Mouse (Mus musculus): ENCODE results near the gene Tcp11l2. TPM values are rescaled to one million over a fixed set of nuclear protein-coding genes. Genes with fewer than 3 reads are reported as not detected.

Gene Tcp11l2
- polyA plus RNA-seq, 1 experiment: 139 TPM

GRCm38 (mm10) chr10:84542802-84543658, 33.4 kb upstream of the Tcp11l2 start:
- no peak for DNase-seq
- TF ChIP-seq POLR2A (IDR thresholded peaks at IDR 0.05; ENCODE audit: control insufficient read depth, extremely low read depth, insufficient read depth, low read length, poor library complexity) (no peak), CTCF (IDR thresholded peaks at IDR 0.05; ENCODE audit: borderline replicate concordance, control insufficient read depth, extremely low read depth, insufficient read depth, low read length, poor library complexity) (no peak)
- 68% methylated on average over 11 of the region's 11 CpGs for WGBS

GRCm38 (mm10) chr10:84544841-84545610, 31.4 kb upstream of the Tcp11l2 start:
- no peak overlapping the region for H3K4me3 ChIP-seq (ENCODE audit: control insufficient read depth, insufficient read depth, low read length)
- H3K27ac ChIP-seq (ENCODE audit: control insufficient read depth, insufficient read depth, low read length): no peak overlapping the region
- H3K36me3 ChIP-seq (ENCODE audit: control insufficient read depth, insufficient read depth, low read length): no peaks in the 10 kb centered on the region
- peaks cover 9% of the 10 kb centered on the region for H3K4me1 ChIP-seq (replicated peaks; ENCODE audit: control insufficient read depth, insufficient read depth, low read length)
- DNase-seq: no peak
- WGBS: 76% methylated on average over 7 of the region's 7 CpGs
- H3K27me3 ChIP-seq (ENCODE audit: control insufficient read depth, insufficient read depth, low read length): no peaks in the 10 kb centered on the region
- TF ChIP-seq CTCF (IDR thresholded peaks at IDR 0.05; ENCODE audit: borderline replicate concordance, control insufficient read depth, extremely low read depth, insufficient read depth, low read length, poor library complexity) (no peak), POLR2A (IDR thresholded peaks at IDR 0.05; ENCODE audit: control insufficient read depth, extremely low read depth, insufficient read depth, low read length, poor library complexity) (no peak)

More at GRCm38 (mm10) chr10:84542802-84543658, 33.4 kb upstream of the Tcp11l2 start:
- Histone ChIP-seq H3K4me1 (replicated peaks; ENCODE audit: control insufficient read depth, insufficient read depth, low read length) (no peaks in the 10 kb centered on the region), H3K36me3 (ENCODE audit: control insufficient read depth, insufficient read depth, low read length) (no peaks in the 10 kb centered on the region), H3K27ac (ENCODE audit: control insufficient read depth, insufficient read depth, low read length) (no peak overlapping the region), H3K4me3 (ENCODE audit: control insufficient read depth, insufficient read depth, low read length) (no peak overlapping the region), H3K27me3 (ENCODE audit: control insufficient read depth, insufficient read depth, low read length) (no peaks in the 10 kb centered on the region)

- Histone ChIP-seq H3K4me1 (replicated peaks; ENCODE audit: control insufficient read depth, insufficient read depth, low read length) (peaks cover 10% of the 10 kb centered on the region), H3K27ac (ENCODE audit: control insufficient read depth, insufficient read depth, low read length) (no peak overlapping the region), H3K4me3 (ENCODE audit: control insufficient read depth, insufficient read depth, low read length) (no peak overlapping the region), H3K27me3 (ENCODE audit: control insufficient read depth, insufficient read depth, low read length) (no peaks in the 10 kb centered on the region), H3K36me3 (ENCODE audit: control insufficient read depth, insufficient read depth, low read length) (no peaks in the 10 kb centered on the region)
- no peak for DNase-seq
- TF ChIP-seq CTCF (IDR thresholded peaks at IDR 0.05; ENCODE audit: borderline replicate concordance, control insufficient read depth, extremely low read depth, insufficient read depth, low read length, poor library complexity) (no peak), POLR2A (IDR thresholded peaks at IDR 0.05; ENCODE audit: control insufficient read depth, extremely low read depth, insufficient read depth, low read length, poor library complexity) (no peak)
- WGBS: 41% methylated on average over 17 of the region's 17 CpGs
Measured at GRCm38 (mm10) chr10:84549146-84549919, 27.1 kb upstream of the Tcp11l2 start.

- WGBS: 5% methylated on average over 10 of the region's 10 CpGs
Measured at GRCm38 (mm10) chr10:84549920-84550293, 26.5 kb upstream of the Tcp11l2 start.

GRCm38 (mm10) chr10:84551846-84552245, 24.6 kb upstream of the Tcp11l2 start:
- H3K4me3 ChIP-seq (ENCODE audit: control insufficient read depth, insufficient read depth, low read length): no peak overlapping the region
- DNase-seq: no peak
- no peak for TF ChIP-seq POLR2A (IDR thresholded peaks at IDR 0.05; ENCODE audit: control insufficient read depth, extremely low read depth, insufficient read depth, low read length, poor library complexity)
- TF ChIP-seq CTCF (IDR thresholded peaks at IDR 0.05; ENCODE audit: borderline replicate concordance, control insufficient read depth, extremely low read depth, insufficient read depth, low read length, poor library complexity): no peak
- H3K4me1 ChIP-seq (replicated peaks; ENCODE audit: control insufficient read depth, insufficient read depth, low read length): peaks cover 10% of the 10 kb centered on the region
- no peaks in the 10 kb centered on the region for H3K27me3 ChIP-seq (ENCODE audit: control insufficient read depth, insufficient read depth, low read length)
- no peaks in the 10 kb centered on the region for H3K36me3 ChIP-seq (ENCODE audit: control insufficient read depth, insufficient read depth, low read length)
- WGBS: 96% methylated on average over 3 of the region's 3 CpGs
- H3K27ac ChIP-seq (ENCODE audit: control insufficient read depth, insufficient read depth, low read length): no peak overlapping the region

More at GRCm38 (mm10) chr10:84549920-84550293, 26.5 kb upstream of the Tcp11l2 start:
- Histone ChIP-seq H3K27ac (ENCODE audit: control insufficient read depth, insufficient read depth, low read length) (no peak overlapping the region), H3K27me3 (ENCODE audit: control insufficient read depth, insufficient read depth, low read length) (no peaks in the 10 kb centered on the region), H3K4me3 (ENCODE audit: control insufficient read depth, insufficient read depth, low read length) (no peak overlapping the region), H3K36me3 (ENCODE audit: control insufficient read depth, insufficient read depth, low read length) (no peaks in the 10 kb centered on the region), H3K4me1 (replicated peaks; ENCODE audit: control insufficient read depth, insufficient read depth, low read length) (peaks cover 10% of the 10 kb centered on the region)
- DNase-seq: no peak
- TF ChIP-seq CTCF (IDR thresholded peaks at IDR 0.05; ENCODE audit: borderline replicate concordance, control insufficient read depth, extremely low read depth, insufficient read depth, low read length, poor library complexity): no peak
- no peak for TF ChIP-seq POLR2A (IDR thresholded peaks at IDR 0.05; ENCODE audit: control insufficient read depth, extremely low read depth, insufficient read depth, low read length, poor library complexity)

GRCm38 (mm10) chr10:84552477-84552876, 23.9 kb upstream of the Tcp11l2 start:
- peaks cover 10% of the 10 kb centered on the region for H3K4me1 ChIP-seq (replicated peaks; ENCODE audit: control insufficient read depth, insufficient read depth, low read length)
- H3K4me3 ChIP-seq (ENCODE audit: control insufficient read depth, insufficient read depth, low read length): no peak overlapping the region
- H3K36me3 ChIP-seq (ENCODE audit: control insufficient read depth, insufficient read depth, low read length): no peaks in the 10 kb centered on the region
- TF ChIP-seq CTCF (IDR thresholded peaks at IDR 0.05; ENCODE audit: borderline replicate concordance, control insufficient read depth, extremely low read depth, insufficient read depth, low read length, poor library complexity): no peak
- no peak for TF ChIP-seq POLR2A (IDR thresholded peaks at IDR 0.05; ENCODE audit: control insufficient read depth, extremely low read depth, insufficient read depth, low read length, poor library complexity)
- DNase-seq: no peak
- WGBS: 95% methylated on average over 2 of the region's 2 CpGs
- H3K27ac ChIP-seq (ENCODE audit: control insufficient read depth, insufficient read depth, low read length): no peak overlapping the region
- no peaks in the 10 kb centered on the region for H3K27me3 ChIP-seq (ENCODE audit: control insufficient read depth, insufficient read depth, low read length)
